Mouse (Mus musculus) cortical plate, adult 2 months (tissue): Measurements from ENCODE around the gene Adamtsl2.

ENCODE experiments used
- CTCF ChIP-seq: fragments of 200-500 bp; IDR thresholded peaks from 2 replicates; pipeline ENCODE4 v1.5.1; 2011; ENCODE audit warnings: mild to moderate bottlenecking, control low read depth, low read length; ENCODE audit not compliant: insufficient read depth; ENCODE audit errors: extremely low read depth
- POLR2A ChIP-seq: fragments of 200-500 bp; IDR thresholded peaks from 2 replicates; pipeline ENCODE4 v1.6.1; 2011; ENCODE audit warnings: mild to moderate bottlenecking, low read length, control low read depth; ENCODE audit not compliant: insufficient read depth; ENCODE audit errors: extremely low read depth

DNA sequence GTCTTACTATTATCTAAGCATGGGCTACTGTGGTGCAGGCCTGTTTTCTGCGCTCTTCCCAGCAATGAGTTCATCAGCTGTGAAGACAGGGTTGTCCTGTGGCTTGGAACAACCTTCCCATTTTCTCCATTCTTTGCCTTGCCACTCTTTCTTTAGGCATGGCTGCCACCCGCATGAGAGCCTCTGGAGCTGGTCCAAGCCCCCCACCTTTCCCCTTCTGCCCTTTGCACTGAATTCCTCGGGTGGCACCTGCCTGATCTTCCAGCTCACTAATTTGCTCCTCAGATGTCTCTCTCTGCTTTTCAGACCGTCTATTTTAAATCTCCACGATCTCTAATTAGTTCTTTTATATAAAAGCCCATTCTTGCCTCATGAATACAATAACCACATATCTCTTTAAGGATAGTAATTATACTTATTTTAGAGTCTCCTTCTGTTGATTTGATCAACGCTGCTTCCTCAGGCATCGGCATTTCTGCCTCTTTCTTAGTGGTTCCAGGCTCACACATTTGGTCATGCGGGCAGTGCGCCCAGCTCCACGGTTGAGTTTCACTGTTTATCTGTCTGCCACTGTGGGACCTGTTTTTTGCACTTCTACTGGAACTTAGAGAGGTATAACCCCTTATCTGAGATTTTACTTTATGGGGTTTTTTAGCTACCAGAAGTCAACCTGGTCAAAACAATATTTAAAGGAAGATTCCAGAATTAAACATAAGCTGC is 75.4 kb downstream of the Adamtsl2 start:
- TF ChIP-seq POLR2A (no peak), CTCF (no peak)
